Mouse (Mus musculus) thymus, postnatal 14 days (tissue): ENCODE measurements at regions not wholly inside any gene's neighbourhood (a gene's known extent, or its start where the extent isn't known, plus 50 kb on each side); places are given as distances from the start of the nearest gene placed in this dataset.

Experiments
- DNase-seq: peaks from one replicate; pipeline ENCODE4 v3.0.0; 2021

GRCm38 (mm10) chr8:109012655-109013054 lies 481.2 kb upstream of the Pmfbp1 start:
- no peak for DNase-seq

- no peak for DNase-seq
Measured at GRCm38 (mm10) chr8:109013577-109013976, 480.2 kb upstream of the Pmfbp1 start.

DNA sequence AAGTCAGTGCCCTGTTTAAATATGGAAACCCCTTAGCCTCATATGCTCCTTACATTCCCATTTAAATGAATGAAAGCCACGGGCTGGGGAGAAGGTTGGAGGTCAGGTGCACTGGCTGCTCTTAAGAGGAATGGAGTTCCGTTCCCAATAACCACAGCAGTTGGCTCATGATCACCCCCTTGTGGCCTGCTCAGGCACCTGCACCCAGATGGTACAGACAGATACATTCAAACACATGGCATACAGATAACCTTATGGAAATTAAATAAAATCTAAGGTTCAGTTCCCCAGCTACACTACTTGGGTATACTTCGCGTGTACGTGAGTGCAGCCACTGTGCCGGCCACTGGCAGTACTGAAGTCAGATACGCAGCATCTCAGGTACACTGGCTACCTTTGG lies 479.1 kb upstream of the Pmfbp1 start:
- peak; percentile 82 for DNase-seq

- peak; percentile 27 for DNase-seq
Measured at GRCm38 (mm10) chr8:109019565-109019964, 474.3 kb upstream of the Pmfbp1 start.

- no peak for DNase-seq
Measured at GRCm38 (mm10) chr8:109020102-109020501, 473.7 kb upstream of the Pmfbp1 start.

DNA sequence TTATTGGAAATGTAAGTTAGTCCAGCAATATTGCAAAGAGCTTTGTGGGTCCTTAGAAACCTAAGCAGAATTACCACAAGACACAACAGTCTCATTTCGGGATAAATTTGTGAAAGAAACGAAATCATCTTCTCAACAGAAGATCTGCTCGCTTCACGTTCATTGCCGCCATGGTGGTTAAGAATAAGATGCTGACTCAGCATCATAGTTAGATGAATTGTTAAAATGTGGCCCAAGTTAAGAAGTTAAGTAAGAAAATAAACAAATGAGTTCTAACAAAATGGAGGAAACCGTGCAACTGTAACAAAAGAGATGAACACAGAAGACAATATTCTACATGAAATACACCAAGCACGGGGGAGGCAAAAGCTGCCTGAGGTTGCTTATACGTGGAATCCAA lies 465.9 kb upstream of the Pmfbp1 start:
- DNase-seq = no peak

DNA sequence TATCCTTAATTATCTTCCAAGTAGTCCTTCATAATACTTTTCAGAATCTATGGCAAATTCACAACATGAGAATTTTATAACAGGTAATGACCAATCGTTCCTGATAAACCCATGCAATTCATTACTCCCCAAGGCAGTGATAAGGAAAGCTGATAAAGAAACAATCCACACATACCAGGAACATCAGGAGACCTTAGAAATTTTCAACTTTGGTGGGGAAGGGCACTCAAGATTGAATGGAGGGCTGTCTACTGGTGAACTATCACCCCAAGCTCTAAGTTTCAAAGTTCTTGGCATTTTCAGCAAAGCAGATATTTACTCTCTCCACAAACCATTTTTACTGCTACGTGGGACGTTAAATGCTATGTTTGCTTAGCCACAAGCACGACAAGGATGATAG lies 440.2 kb upstream of the Pmfbp1 start:
- DNase-seq = no peak

- DNase-seq = no peak
Measured at GRCm38 (mm10) chr8:109059152-109059551, 434.7 kb upstream of the Pmfbp1 start.

GRCm38 (mm10) chr8:109062376-109062775 lies 431.5 kb upstream of the Pmfbp1 start:
- no peak for DNase-seq

- DNase-seq = no peak
Measured at GRCm38 (mm10) chr8:109073715-109074114, 420.1 kb upstream of the Pmfbp1 start.

DNA sequence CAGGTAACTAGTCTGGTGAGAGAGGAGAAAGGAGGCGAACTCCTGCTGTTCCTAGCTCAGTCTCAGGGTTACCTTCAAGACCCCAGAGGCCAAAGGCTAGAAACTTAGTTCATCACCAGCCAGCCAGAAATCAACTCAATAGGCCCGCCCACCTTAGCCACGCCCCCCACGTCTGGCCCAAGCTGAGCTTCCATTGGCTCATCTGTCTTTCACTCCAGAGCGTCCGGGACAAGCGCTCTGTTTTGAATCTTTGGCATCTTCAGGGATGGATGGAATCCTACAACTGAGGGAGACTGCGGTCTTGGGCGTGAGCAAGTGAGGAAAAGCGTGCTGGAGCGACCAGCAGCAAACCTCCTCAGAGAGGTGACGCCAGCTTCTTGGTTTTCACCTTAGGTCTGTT lies 418.8 kb upstream of the Pmfbp1 start:
- DNase-seq = no peak

- DNase-seq = no peak
Measured at GRCm38 (mm10) chr8:109079223-109079622, 414.6 kb upstream of the Pmfbp1 start.

DNA sequence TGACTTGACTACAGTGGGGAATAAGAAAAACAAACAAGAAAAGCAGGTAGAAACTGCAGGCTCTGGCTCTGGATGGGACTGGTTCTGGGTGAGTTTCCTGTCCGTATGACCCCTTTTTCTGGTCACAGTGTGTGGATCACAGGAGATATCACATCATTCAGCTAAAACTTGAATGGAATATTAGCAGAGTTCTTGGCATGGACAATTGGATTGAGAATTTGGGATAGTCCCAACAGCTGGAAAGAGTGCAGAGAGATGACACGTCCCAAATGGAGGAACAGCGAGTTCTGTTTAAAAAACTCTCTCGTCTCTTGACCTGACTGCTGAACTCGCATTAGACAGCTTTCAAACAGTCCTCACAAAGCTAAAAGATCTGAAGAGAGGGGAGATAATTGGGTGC lies 412.5 kb upstream of the Pmfbp1 start:
- no peak for DNase-seq

DNA sequence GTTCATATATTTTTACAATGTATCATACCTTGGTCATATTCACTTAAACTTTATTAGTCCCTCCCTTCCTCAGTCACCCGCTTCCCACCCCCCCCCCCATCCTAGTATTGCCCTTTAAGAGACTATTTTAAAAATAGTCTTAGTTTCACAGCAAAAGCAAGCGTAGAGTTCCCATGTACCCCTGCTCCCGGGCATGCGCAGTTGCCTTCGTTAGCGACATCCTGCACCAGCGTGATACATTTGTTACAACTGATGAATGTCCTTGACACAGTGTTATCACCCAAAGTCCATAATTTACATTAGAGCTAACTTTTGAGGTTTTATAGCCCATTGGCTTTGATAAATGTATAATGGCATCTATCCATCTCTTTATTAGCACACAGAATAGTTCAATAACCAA lies 408.7 kb upstream of the Pmfbp1 start:
- DNase-seq = no peak

GRCm38 (mm10) chr8:109087781-109088180 lies 406.0 kb upstream of the Pmfbp1 start:
- DNase-seq = no peak

DNA sequence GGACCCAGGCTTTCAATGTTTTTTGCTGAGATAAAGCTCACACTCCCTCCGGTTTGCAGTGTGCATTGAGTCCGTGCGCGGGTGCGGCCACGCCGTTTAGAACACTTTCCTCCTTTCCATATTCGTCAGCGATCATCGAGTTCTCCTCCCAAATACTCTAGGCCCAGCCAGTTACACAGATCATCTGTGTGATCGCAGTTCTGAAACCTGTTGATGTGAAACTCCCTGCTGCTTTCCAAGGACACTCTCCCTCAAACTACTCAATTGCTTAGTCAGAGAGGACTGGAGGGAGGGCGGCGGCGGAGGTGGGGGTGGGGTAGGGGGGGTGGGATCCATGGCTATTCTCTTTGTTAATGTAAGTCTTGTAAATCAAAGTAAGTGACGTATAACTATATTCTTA lies 394.2 kb upstream of the Pmfbp1 start:
- no peak for DNase-seq

GRCm38 (mm10) chr8:109101416-109101815 lies 392.4 kb upstream of the Pmfbp1 start:
- no peak for DNase-seq

- no peak for DNase-seq
Measured at GRCm38 (mm10) chr8:109104798-109105326, 389.0 kb upstream of the Pmfbp1 start.

DNA sequence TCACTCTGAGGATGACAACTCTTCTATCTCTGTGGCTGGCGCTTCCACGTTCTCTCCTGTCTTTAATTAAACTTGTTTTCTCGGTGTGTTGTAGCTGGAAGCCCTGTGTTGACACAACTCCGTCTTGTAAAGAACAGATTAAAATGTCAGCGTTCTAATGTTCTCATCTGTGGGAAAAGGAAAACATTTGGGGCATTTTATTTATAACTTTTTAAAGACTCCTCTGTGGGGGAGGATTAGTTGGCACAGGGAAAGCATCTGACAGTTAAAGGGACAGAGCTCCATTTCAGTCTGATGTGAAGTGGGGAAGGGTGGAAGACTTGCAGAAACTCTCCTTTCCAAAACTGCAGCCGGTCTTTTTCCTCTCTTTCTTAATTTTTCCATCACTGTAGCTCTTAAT lies 388.1 kb upstream of the Pmfbp1 start:
- no peak for DNase-seq

- no peak for DNase-seq
Measured at GRCm38 (mm10) chr8:109106971-109107370, 386.9 kb upstream of the Pmfbp1 start.

- DNase-seq = no peak
Measured at GRCm38 (mm10) chr8:109107762-109108161, 386.1 kb upstream of the Pmfbp1 start.

- DNase-seq = no peak
Measured at GRCm38 (mm10) chr8:109109390-109109789, 384.4 kb upstream of the Pmfbp1 start.

- DNase-seq = no peak
Measured at GRCm38 (mm10) chr8:109121776-109122175, 372.1 kb upstream of the Pmfbp1 start.

DNA sequence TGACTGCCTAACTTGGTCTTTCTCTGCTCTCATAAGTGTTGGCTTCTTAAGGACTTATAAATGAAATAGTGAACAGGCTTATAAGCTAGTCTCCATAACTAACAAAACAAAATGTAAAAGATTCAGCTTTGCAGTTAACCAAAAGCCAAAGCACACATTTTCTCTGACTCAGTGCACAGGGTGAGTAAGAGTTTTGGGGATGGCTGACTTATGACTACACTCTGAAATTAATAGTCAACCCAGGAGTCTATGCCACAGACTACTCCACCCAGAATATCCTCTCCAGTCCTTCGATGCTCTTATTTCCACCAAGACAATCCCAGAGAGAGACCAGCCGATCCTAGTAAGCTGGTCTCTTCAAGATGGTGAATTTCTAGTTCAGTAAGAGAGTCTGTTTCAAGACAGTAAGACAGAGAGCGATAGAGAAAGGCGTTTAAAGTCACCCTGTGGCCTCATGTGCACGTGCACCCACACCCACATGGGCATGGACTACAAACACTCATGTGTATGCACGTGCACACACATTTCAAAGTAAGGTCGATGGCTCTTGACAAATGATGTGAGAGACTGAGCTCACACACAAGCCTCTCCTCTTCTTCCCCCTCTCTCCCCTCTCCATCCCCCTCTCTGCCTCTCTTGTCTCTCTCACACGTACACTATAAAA lies 351.2 kb upstream of the Pmfbp1 start:
- DNase-seq = no peak

DNA sequence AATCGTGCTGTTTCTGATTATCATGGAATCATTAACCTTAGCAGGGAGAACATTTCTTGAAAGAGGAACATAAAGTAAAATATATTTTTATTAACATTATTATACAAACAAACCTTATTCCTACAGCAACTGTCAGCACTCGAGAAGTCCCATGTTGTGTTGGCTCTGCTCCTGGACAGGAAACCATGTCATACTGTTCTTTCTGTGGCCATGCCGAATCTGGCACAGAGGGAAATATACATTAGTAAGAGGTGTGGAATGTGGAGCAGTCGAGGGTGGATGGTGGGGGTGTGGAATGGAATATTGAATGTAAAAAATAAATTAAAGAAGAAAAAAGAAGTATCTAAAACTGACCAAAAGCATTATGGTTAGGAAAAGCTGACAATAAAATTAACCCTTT lies 342.1 kb upstream of the Pmfbp1 start:
- DNase-seq = no peak
